Mouse (Mus musculus) bone marrow macrophage, adult 2 months (primary cell): Measurements from ENCODE around the gene Gosr2. TPM values are rescaled to one million over a fixed set of nuclear protein-coding genes. Genes with fewer than 3 reads are reported as not detected.

Experiments used
- H3K27ac ChIP-seq: 2 replicates; pipeline ENCODE4 v1.5.1; 2012; ENCODE audit warnings: low read depth, low read length; ENCODE audit not compliant: insufficient read depth
- H3K4me1 ChIP-seq: 2 replicates; pipeline ENCODE4 v1.6.1; 2012; ENCODE audit warnings: low read length; ENCODE audit not compliant: control insufficient read depth, insufficient read depth
- H3K4me3 ChIP-seq: 2 replicates; pipeline ENCODE4 v1.5.1; 2012; ENCODE audit warnings: mild to moderate bottlenecking, low read length, moderate library complexity; ENCODE audit not compliant: insufficient read depth
- CTCF ChIP-seq: IDR thresholded peaks from 2 replicates; pipeline ENCODE4 v1.5.1; 2012; ENCODE audit warnings: low read depth, mild to moderate bottlenecking, low read length, moderate library complexity
- POLR2A ChIP-seq: IDR thresholded peaks from 2 replicates; pipeline ENCODE4 v1.6.1; 2012; ENCODE audit warnings: mild to moderate bottlenecking, low read depth, low read length, borderline replicate concordance
- polyA plus RNA-seq: library from polyadenylated mRNA; stranded (reverse); fragments of >200 nt; gene quantifications from 2 replicates; pipeline ENCODE4 v1.2.4, GENCODE M21; 2012; ENCODE audit not compliant: missing spikeins, insufficient read depth, insufficient read length

Gosr2 gene
- polyA plus RNA-seq, 1 experiment: 56.7 TPM

GRCm38 (mm10) chr11:103665695-103666094 lies 32.0 kb downstream of the Gosr2 start:
- Histone ChIP-seq H3K4me1 (no peaks in the 10 kb centered on the region), H3K27ac (no peak overlapping the region), H3K4me3 (no peak overlapping the region)
- TF ChIP-seq POLR2A: no peak
- no peak for TF ChIP-seq CTCF

- Histone ChIP-seq H3K27ac (no peak overlapping the region), H3K4me3 (no peak overlapping the region), H3K4me1 (no peaks in the 10 kb centered on the region)
- TF ChIP-seq CTCF (no peak), POLR2A (no peak)
Observed at GRCm38 (mm10) chr11:103663119-103663518, 34.6 kb downstream of the Gosr2 start.

DNA sequence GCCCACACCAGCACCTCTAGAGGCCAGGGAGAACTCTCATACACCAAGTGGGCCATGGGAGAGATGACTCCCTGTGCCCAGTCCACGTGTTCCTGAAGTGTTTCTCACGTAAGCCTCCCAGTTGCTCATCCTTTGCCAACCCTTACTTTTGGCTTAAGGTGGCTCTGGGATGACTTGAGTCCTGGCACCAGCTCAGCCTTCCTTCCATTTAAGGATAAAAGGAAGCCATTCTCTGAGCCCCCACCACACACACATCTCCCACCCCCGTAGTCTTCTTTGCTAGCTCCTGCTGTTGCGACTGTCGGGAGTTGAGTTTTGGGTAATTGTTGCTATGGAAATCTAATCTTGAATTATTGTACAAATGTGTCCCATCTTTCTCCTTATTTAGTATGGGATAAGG lies 35.2 kb downstream of the Gosr2 start:
- no peaks in the 10 kb centered on the region for H3K4me1 ChIP-seq
- H3K27ac ChIP-seq: no peak overlapping the region
- no peak overlapping the region for H3K4me3 ChIP-seq
- TF ChIP-seq POLR2A: no peak
- no peak for TF ChIP-seq CTCF

- TF ChIP-seq CTCF (no peak), POLR2A (no peak)
- no peaks in the 10 kb centered on the region for H3K4me1 ChIP-seq
- no peak overlapping the region for H3K27ac ChIP-seq
- H3K4me3 ChIP-seq: no peak overlapping the region
Observed at GRCm38 (mm10) chr11:103661863-103662262, 35.8 kb downstream of the Gosr2 start.

GRCm38 (mm10) chr11:103658189-103658588 lies 39.5 kb downstream of the Gosr2 start:
- TF ChIP-seq CTCF (no peak), POLR2A (no peak)
- Histone ChIP-seq H3K4me1 (no peaks in the 10 kb centered on the region), H3K4me3 (no peak overlapping the region), H3K27ac (no peak overlapping the region)

- no peak for TF ChIP-seq CTCF
- no peak for TF ChIP-seq POLR2A
- H3K4me1 ChIP-seq: no peaks in the 10 kb centered on the region
- no peak overlapping the region for H3K27ac ChIP-seq
- no peak overlapping the region for H3K4me3 ChIP-seq
Observed at GRCm38 (mm10) chr11:103656520-103656919, 41.2 kb downstream of the Gosr2 start.

- H3K4me1 ChIP-seq: no peaks in the 10 kb centered on the region
- TF ChIP-seq CTCF (no peak), POLR2A (no peak)
- no peak overlapping the region for H3K4me3 ChIP-seq
- H3K27ac ChIP-seq: no peak overlapping the region
Observed at GRCm38 (mm10) chr11:103653359-103653965, 44.2 kb downstream of the Gosr2 start.

DNA sequence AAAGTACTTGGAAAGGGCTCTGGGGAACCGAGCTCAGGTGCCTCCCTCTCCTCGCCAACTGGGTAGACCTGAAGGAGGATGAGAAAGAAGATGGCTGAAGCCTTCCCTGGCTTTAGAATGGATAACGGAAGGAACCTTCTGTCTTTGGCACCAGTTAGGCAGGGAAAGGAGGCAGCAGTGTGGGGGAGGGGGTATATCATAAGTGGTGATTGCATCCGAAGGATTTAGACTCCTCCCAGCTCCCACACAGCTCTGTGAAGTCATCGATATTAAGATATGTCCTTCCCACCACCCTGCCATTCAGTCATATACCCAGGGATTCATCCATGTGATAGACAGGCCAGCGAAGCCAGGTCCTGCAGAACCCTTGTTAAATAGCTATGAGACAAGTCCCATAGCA lies 46.3 kb downstream of the Gosr2 start:
- no peak for TF ChIP-seq CTCF
- no peak for TF ChIP-seq POLR2A
- H3K27ac ChIP-seq: no peak overlapping the region
- H3K4me1 ChIP-seq: no peaks in the 10 kb centered on the region
- no peak overlapping the region for H3K4me3 ChIP-seq

DNA sequence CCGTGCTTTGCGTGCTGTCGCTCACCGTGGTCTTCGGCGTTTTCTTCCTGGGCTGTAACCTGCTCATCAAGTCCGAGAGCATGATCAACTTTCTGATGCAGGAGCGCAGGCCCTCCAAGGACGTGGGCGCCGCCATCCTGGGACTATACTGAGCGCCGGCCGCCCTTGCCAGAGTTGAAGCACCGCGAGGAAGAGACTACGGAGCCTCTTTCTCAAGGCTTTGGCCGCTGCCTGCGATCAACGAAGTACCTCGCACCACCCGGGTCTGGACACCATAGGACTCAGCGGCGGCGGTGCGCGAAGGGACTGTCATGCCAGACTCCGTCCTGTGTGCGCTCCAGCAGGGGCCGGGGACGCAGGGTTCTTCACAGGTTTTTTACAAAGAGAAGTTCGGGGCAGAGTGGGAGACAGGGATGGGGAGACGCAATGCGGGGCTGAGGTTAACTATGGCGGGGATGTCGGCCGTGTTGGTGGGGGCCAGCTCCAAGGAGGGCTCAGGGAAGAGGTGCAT lies 47.7 kb downstream of the Gosr2 start:
- peak overlapping the region; percentile 23 for H3K4me3 ChIP-seq
- no peaks in the 10 kb centered on the region for H3K4me1 ChIP-seq
- no peak for TF ChIP-seq CTCF
- TF ChIP-seq POLR2A: no peak
- H3K27ac ChIP-seq: no peak overlapping the region

DNA sequence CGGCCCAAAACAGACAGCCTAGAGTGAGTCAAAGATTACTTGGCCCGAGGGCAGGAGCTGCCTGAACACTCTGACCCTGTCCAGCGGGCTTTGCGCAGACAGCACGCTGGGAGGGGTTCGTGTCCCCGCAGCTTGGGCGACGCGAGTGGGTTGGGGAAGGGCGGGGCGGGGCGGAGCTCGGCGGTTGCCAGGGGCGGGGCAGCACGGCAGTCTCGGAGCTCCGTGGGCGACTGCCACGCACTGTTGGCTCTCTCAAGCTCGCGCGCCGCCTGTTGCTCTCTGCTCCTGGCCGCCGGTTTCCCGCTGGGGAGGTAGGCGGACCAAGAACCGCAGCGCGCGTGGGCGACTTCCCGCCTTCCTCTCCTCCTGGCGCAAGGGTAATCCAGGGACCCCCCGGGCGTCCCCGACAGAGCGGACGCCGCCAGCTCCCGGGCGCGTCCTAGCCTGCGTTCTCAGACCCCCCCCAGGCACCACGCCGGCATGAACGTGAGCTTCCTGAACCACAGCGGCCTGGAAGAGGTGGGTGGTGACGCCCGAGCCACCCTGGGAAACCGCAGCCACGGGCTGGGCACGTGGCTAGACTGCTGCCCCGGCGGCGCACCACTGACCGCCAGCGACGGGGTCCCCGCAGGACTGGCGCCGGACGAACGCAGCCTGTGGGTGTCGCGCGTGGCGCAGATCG lies 48.3 kb downstream of the Gosr2 start, which contains the start of gene Rprml:
Gene Rprml, plus strand, starts transcription at position 270 of the 682 bp plus-strand sequence.
- H3K4me3 ChIP-seq: peak within 1 kb of the TSS; percentile 23
- H3K4me1 ChIP-seq: no peaks in the 10 kb centered on the region
- TF ChIP-seq CTCF (no peak), POLR2A (no peak)
- no peak within 1 kb of the TSS for H3K27ac ChIP-seq

DNA sequence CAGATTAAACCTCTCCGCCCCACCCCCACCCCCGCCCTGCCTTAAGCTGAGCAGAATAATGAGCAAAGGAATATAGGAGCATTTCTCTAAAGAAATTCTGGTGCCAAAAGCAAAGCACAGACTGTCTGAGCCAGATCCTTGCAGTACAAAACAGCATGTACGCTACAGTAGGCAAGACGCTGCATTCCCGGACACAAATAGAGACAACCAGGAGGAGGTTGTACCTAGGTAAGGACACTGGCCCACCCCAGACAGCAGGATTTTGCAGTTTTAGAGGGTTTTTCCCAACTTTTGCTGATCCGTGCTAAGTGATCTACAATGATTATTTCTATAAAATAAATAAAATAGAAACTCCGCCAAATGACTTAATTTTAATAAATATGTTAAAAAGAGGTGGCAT lies 49.0 kb downstream of the Gosr2 start:
- Histone ChIP-seq H3K27ac (no peak overlapping the region), H3K4me1 (no peaks in the 10 kb centered on the region), H3K4me3 (no peak overlapping the region)
- TF ChIP-seq CTCF (no peak), POLR2A (no peak)
